Mouse (Mus musculus): ENCODE measurements around the gene Gnb1l. TPM values are rescaled to one million over a fixed set of nuclear protein-coding genes. Genes with fewer than 3 reads are reported as not detected.

Gnb1l gene
- polyA plus RNA-seq, 1 experiment from 2014 or later, result 11.5 TPM

- Histone ChIP-seq H3K27me3 (0 out of 2 replicates have a peak, but pooled peaks cover 3% of the 10 kb centered on the region), H3K9ac (peak overlapping the region; percentile 37; the same call in 1 of the 2 replicates), H3K36me3 (no peaks in the 10 kb centered on the region; the same call in 1 of the 2 replicates), H3K4me2 (replicated peaks) (no peak overlapping the region), H3K27ac (peak overlapping the region; percentile 48), H3K4me1 (peaks cover 18% of the 10 kb centered on the region), H3K9me3 (replicated peaks) (no peaks in the 10 kb centered on the region), H3K4me3 (no peak overlapping the region)
- WGBS, result 15% methylated on average over 4 of the region's 4 CpGs
- no peak for ATAC-seq (ENCODE audit: low FRiP score)
Observed at GRCm38 (mm10) chr16:18484386-18484785, 14.1 kb upstream of the Gnb1l start.

- H3K9me3 ChIP-seq (replicated peaks), result no peaks in the 10 kb centered on the region
- H3K4me2 ChIP-seq (replicated peaks), result no peak overlapping the region
- peak overlapping the region; percentile 37; the same call in 1 of the 2 replicates for H3K9ac ChIP-seq
- H3K4me3 ChIP-seq, result no peak overlapping the region
- 0 out of 2 replicates have a peak, but pooled peaks have one; percentile 54 for ATAC-seq (ENCODE audit: low FRiP score)
- H3K27me3 ChIP-seq, result 0 out of 2 replicates have a peak, but pooled peaks cover 3% of the 10 kb centered on the region
- peaks cover 18% of the 10 kb centered on the region for H3K4me1 ChIP-seq
- no peaks in the 10 kb centered on the region; the same call in 1 of the 2 replicates for H3K36me3 ChIP-seq
- WGBS, result 22% methylated on average over 5 of the region's 5 CpGs
- peak overlapping the region; percentile 48 for H3K27ac ChIP-seq
Observed at GRCm38 (mm10) chr16:18484794-18485435, 13.6 kb upstream of the Gnb1l start.

- Histone ChIP-seq H3K27me3 (0 out of 2 replicates have a peak, but pooled peaks cover 2% of the 10 kb centered on the region), H3K36me3 (no peaks in the 10 kb centered on the region; the same call in 1 of the 2 replicates), H3K4me2 (replicated peaks) (no peak overlapping the region), H3K9me3 (replicated peaks) (no peaks in the 10 kb centered on the region), H3K4me3 (no peak overlapping the region), H3K9ac (no peak overlapping the region), H3K4me1 (peaks cover 16% of the 10 kb centered on the region), H3K27ac (no peak overlapping the region)
- WGBS, result 98% methylated on average over 2 of the region's 2 CpGs
- no peak for ATAC-seq (ENCODE audit: low FRiP score)
Observed at GRCm38 (mm10) chr16:18486126-18486525, 12.4 kb upstream of the Gnb1l start.

- Histone ChIP-seq H3K27ac (no peak overlapping the region), H3K4me3 (no peak overlapping the region), H3K27me3 (no peaks in the 10 kb centered on the region; the same call in 1 of the 2 replicates), H3K4me2 (replicated peaks) (no peak overlapping the region), H3K9ac (no peak overlapping the region), H3K9me3 (replicated peaks) (0 out of 2 replicates have a peak, but pooled peaks cover 3% of the 10 kb centered on the region), H3K4me1 (no peaks in the 10 kb centered on the region), H3K36me3 (no peaks in the 10 kb centered on the region)
- no peak for ATAC-seq (ENCODE audit: low FRiP score)
- 98% methylated on average over 3 of the region's 3 CpGs for WGBS
Observed at GRCm38 (mm10) chr16:18490281-18490680, 8.2 kb upstream of the Gnb1l start.

GRCm38 (mm10) chr16:18490894-18491293 lies 7.6 kb upstream of the Gnb1l start:
- ATAC-seq (ENCODE audit: low FRiP score), result no peak
- Histone ChIP-seq H3K4me1 (no peaks in the 10 kb centered on the region), H3K9me3 (replicated peaks) (0 out of 2 replicates have a peak, but pooled peaks cover 3% of the 10 kb centered on the region)

GRCm38 (mm10) chr16:18497865-18498515 lies 523 bp upstream of the Gnb1l start:
- Histone ChIP-seq H3K27me3 (no peaks in the 10 kb centered on the region), H3K9ac (peak overlapping the region; percentile 77), H3K4me2 (replicated peaks) (peak overlapping the region; percentile 81), H3K4me1 (peaks cover 16% of the 10 kb centered on the region), H3K4me3 (peak overlapping the region; percentile 59), H3K27ac (peak overlapping the region; percentile 90), H3K36me3 (peaks cover 20% of the 10 kb centered on the region), H3K9me3 (replicated peaks) (0 out of 2 replicates have a peak, but pooled peaks cover 3% of the 10 kb centered on the region)
- WGBS, result 10% methylated on average over 6 of the region's 6 CpGs
- ATAC-seq (ENCODE audit: low FRiP score), result peak; percentile 76

More at GRCm38 (mm10) chr16:18490894-18491293, 7.6 kb upstream of the Gnb1l start:
- Histone ChIP-seq H3K27me3 (no peaks in the 10 kb centered on the region; the same call in 1 of the 2 replicates), H3K4me2 (replicated peaks) (no peak overlapping the region), H3K9ac (no peak overlapping the region), H3K27ac (no peak overlapping the region), H3K4me3 (no peak overlapping the region), H3K36me3 (no peaks in the 10 kb centered on the region)
- 69% methylated on average over 1 of the region's 1 CpGs for WGBS

- Histone ChIP-seq H3K27me3 (no peaks in the 10 kb centered on the region), H3K9ac (peak overlapping the region; percentile 77), H3K4me2 (replicated peaks) (peak overlapping the region; percentile 81), H3K9me3 (replicated peaks) (0 out of 2 replicates have a peak, but pooled peaks cover 3% of the 10 kb centered on the region), H3K36me3 (peaks cover 23% of the 10 kb centered on the region), H3K27ac (no peak overlapping the region), H3K4me3 (peak overlapping the region; percentile 59), H3K4me1 (peaks cover 16% of the 10 kb centered on the region)
- no peak; the same call in 1 of the 2 replicates for ATAC-seq (ENCODE audit: low FRiP score)
- under 1% methylated on average over 24 of the region's 24 CpGs for whole genome bisulfite sequencing
Observed at GRCm38 (mm10) chr16:18498996-18499395, 483 bp downstream of the Gnb1l start.

GRCm38 (mm10) chr16:18501531-18501930 lies 3.0 kb downstream of the Gnb1l start:
- Histone ChIP-seq H3K27me3 (no peaks in the 10 kb centered on the region), H3K4me3 (no peak overlapping the region), H3K4me1 (peaks cover 16% of the 10 kb centered on the region), H3K36me3 (peaks cover 23% of the 10 kb centered on the region), H3K27ac (no peak overlapping the region), H3K9ac (no peak overlapping the region), H3K4me2 (replicated peaks) (no peak overlapping the region), H3K9me3 (replicated peaks) (no peaks in the 10 kb centered on the region)
- 95% methylated on average over 6 of the region's 6 CpGs for WGBS
- no peak for ATAC-seq (ENCODE audit: low FRiP score)

- H3K27me3 ChIP-seq, result no peaks in the 10 kb centered on the region
- WGBS, result 97% methylated on average over 14 of the region's 14 CpGs
- H3K9me3 ChIP-seq (replicated peaks), result no peaks in the 10 kb centered on the region
- H3K9ac ChIP-seq, result no peak overlapping the region
- no peak for ATAC-seq (ENCODE audit: low FRiP score)
- no peak overlapping the region for H3K4me3 ChIP-seq
- peaks cover 11% of the 10 kb centered on the region for H3K4me1 ChIP-seq
- H3K36me3 ChIP-seq, result peaks cover 23% of the 10 kb centered on the region
- no peak overlapping the region for H3K27ac ChIP-seq
- H3K4me2 ChIP-seq (replicated peaks), result no peak overlapping the region
Observed at GRCm38 (mm10) chr16:18503566-18504342, 5.2 kb downstream of the Gnb1l start.

GRCm38 (mm10) chr16:18506524-18507199 lies 8.1 kb downstream of the Gnb1l start:
- H3K36me3 ChIP-seq, result peaks cover 11% of the 10 kb centered on the region
- 99% methylated on average over 3 of the region's 3 CpGs for whole genome bisulfite sequencing
- peaks cover 5% of the 10 kb centered on the region; the same call in 1 of the 2 replicates for H3K4me1 ChIP-seq
- H3K9me3 ChIP-seq (replicated peaks), result no peaks in the 10 kb centered on the region
- no peaks in the 10 kb centered on the region; the same call in 1 of the 2 replicates for H3K27me3 ChIP-seq
- H3K27ac ChIP-seq, result no peak overlapping the region
- no peak for ATAC-seq (ENCODE audit: low FRiP score)
- H3K4me2 ChIP-seq (replicated peaks), result no peak overlapping the region
- H3K9ac ChIP-seq, result no peak overlapping the region
- no peak overlapping the region for H3K4me3 ChIP-seq

GRCm38 (mm10) chr16:18507200-18507549 lies 8.7 kb downstream of the Gnb1l start:
- 90% methylated on average over 1 of the region's 1 CpGs for WGBS
- Histone ChIP-seq H3K4me3 (no peak overlapping the region), H3K4me1 (peaks cover 5% of the 10 kb centered on the region; the same call in 1 of the 2 replicates), H3K36me3 (peaks cover 6% of the 10 kb centered on the region), H3K4me2 (replicated peaks) (no peak overlapping the region), H3K27ac (no peak overlapping the region), H3K9me3 (replicated peaks) (no peaks in the 10 kb centered on the region), H3K27me3 (no peaks in the 10 kb centered on the region; the same call in 1 of the 2 replicates), H3K9ac (no peak overlapping the region)
- no peak for ATAC-seq (ENCODE audit: low FRiP score)

Data from hindbrain, embryonic 12.5 days (tissue).